Mouse (Mus musculus) kidney, postnatal 4 days (tissue): ENCODE data around the gene Tomm20.
A peak's percentile ranks its signal among the peaks of the same experiment; 100 is the strongest.
"Not testable (repeated sequence)": the region's sequence is repeated elsewhere in the genome, so short reads cannot be mapped to it uniquely, and the experiment has no call there.

Source experiments
- DNase-seq, 2 experiments: peaks; one replicate each; pipeline ENCODE4 v3.0.0; 2021; ENCODE audit warnings: mixed read lengths in 2 of 2

Gene Tomm20

GRCm38 (mm10) chr8:126945730-126946163, at the start of gene Tomm20:
Tomm20 (minus strand) TSS chr8:126945844.
- DNase-seq: peak; percentile 98 to 99

- no peak for DNase-seq
Measured at GRCm38 (mm10) chr8:126994506-126994905, 48.9 kb upstream of the Tomm20 start.

- DNase-seq: no peak
Measured at GRCm38 (mm10) chr8:126989363-126990153, 43.9 kb upstream of the Tomm20 start.

- DNase-seq: no peak
Measured at GRCm38 (mm10) chr8:126988346-126989006, 42.8 kb upstream of the Tomm20 start.

- peak; percentile 88 to 91 for DNase-seq
Measured at GRCm38 (mm10) chr8:126986495-126986894, 40.9 kb upstream of the Tomm20 start.

GRCm38 (mm10) chr8:126980046-126980445, 34.4 kb upstream of the Tomm20 start:
- DNase-seq: no peak

GRCm38 (mm10) chr8:126979091-126979920, 33.7 kb upstream of the Tomm20 start:
- peak in 1 of 2 experiments; percentile 30 for DNase-seq

- DNase-seq: not testable (repeated sequence)
Measured at GRCm38 (mm10) chr8:126978535-126978934, 32.9 kb upstream of the Tomm20 start.

- no peak for DNase-seq
Measured at GRCm38 (mm10) chr8:126978028-126978427, 32.4 kb upstream of the Tomm20 start.

GRCm38 (mm10) chr8:126976608-126977348, 31.1 kb upstream of the Tomm20 start:
- DNase-seq: no peak

GRCm38 (mm10) chr8:126975706-126976105, 30.1 kb upstream of the Tomm20 start:
- no peak for DNase-seq

- peak in 1 of 2 experiments; percentile 37 for DNase-seq
Measured at GRCm38 (mm10) chr8:126974511-126974910, 28.9 kb upstream of the Tomm20 start.

GRCm38 (mm10) chr8:126973686-126974265, 28.1 kb upstream of the Tomm20 start:
- DNase-seq: peak in 1 of 2 experiments; percentile 25

- no peak for DNase-seq
Measured at GRCm38 (mm10) chr8:126972649-126973048, 27.0 kb upstream of the Tomm20 start.

GRCm38 (mm10) chr8:126972102-126972501, 26.5 kb upstream of the Tomm20 start:
- DNase-seq: no peak

GRCm38 (mm10) chr8:126971314-126971664, 25.6 kb upstream of the Tomm20 start:
- no peak for DNase-seq

GRCm38 (mm10) chr8:126970579-126971313, 25.1 kb upstream of the Tomm20 start, which contains the start of gene Rbm34:
Rbm34 (minus strand) TSS chr8:126971071.
- DNase-seq: peak; percentile 94 to 95

GRCm38 (mm10) chr8:126969546-126969945, 23.9 kb upstream of the Tomm20 start:
- DNase-seq: no peak

GRCm38 (mm10) chr8:126968107-126968506, 22.5 kb upstream of the Tomm20 start:
- DNase-seq: no peak

GRCm38 (mm10) chr8:126965246-126965645, 19.6 kb upstream of the Tomm20 start:
- DNase-seq: no peak

- no peak for DNase-seq
Measured at GRCm38 (mm10) chr8:126962871-126963270, 17.2 kb upstream of the Tomm20 start.
